Mouse (Mus musculus) myocyte (in vitro differentiated cells): Measurements from ENCODE around the gene Tbc1d30. TPM values are rescaled to one million over a fixed set of nuclear protein-coding genes. Genes with fewer than 3 reads are reported as not detected.
"Not testable (repeated sequence)": the region's sequence is repeated elsewhere in the genome, so short reads cannot be mapped to it uniquely, and the experiment has no call there.

Source experiments
- H3K27me3 ChIP-seq: one replicate; pipeline ENCODE4 v1.6.1; 2011; ENCODE audit not compliant: control insufficient read depth, insufficient read depth, insufficient read length
- H3K36me3 ChIP-seq: one replicate; pipeline ENCODE4 v1.6.1; 2011; ENCODE audit not compliant: control insufficient read depth, insufficient read depth
- H3K4me2 ChIP-seq: one replicate; pipeline ENCODE4 v1.6.1; 2011; ENCODE audit warnings: low read depth, control low read depth
- H3K4me3 ChIP-seq: one replicate; pipeline ENCODE4 v1.5.1; 2011; ENCODE audit warnings: mild to moderate bottlenecking, control low read depth, moderate library complexity
- H3K79me2 ChIP-seq: one replicate; pipeline ENCODE4 v1.6.1; 2011; ENCODE audit not compliant: control insufficient read depth, insufficient read depth
- H3ac ChIP-seq: one replicate; pipeline ENCODE4 v1.6.1; 2011; ENCODE audit not compliant: control insufficient read depth, insufficient read length
- CEBPB ChIP-seq: IDR thresholded peaks from 2 replicates; pipeline ENCODE4 v1.6.1; 2011; ENCODE audit warnings: mild to moderate bottlenecking, moderate library complexity; ENCODE audit not compliant: poor library complexity, insufficient read depth, severe bottlenecking
- E2F4 ChIP-seq: IDR thresholded peaks from one replicate; pipeline ENCODE4 v1.6.1; 2011; ENCODE audit warnings: mild to moderate bottlenecking, control low read depth, moderate library complexity; ENCODE audit not compliant: insufficient read depth
- MAX ChIP-seq: IDR thresholded peaks from one replicate; pipeline ENCODE4 v1.6.1; 2011; ENCODE audit warnings: low read depth, mild to moderate bottlenecking, control low read depth
- MYOD1 ChIP-seq, 3 experiments: IDR thresholded peaks; one replicate each; pipeline ENCODE4 v1.6.1; 2011; ENCODE audit warnings: control low read depth in 2 of 3, low read depth in 2 of 3, mild to moderate bottlenecking in 2 of 3, moderate library complexity in 1 of 3; ENCODE audit not compliant: insufficient read length in 2 of 3, control insufficient read depth in 1 of 3
- MYOG ChIP-seq, 3 experiments: IDR thresholded peaks; one replicate each; pipeline ENCODE4 v1.6.1; 2011; ENCODE audit warnings: control low read depth in 2 of 3, low read depth in 2 of 3, mild to moderate bottlenecking in 2 of 3; ENCODE audit not compliant: insufficient read length in 2 of 3, control insufficient read depth in 1 of 3, insufficient read depth in 1 of 3
- POLR2A ChIP-seq: IDR thresholded peaks from one replicate; pipeline ENCODE4 v1.6.1; 2011; ENCODE audit warnings: low read depth, mild to moderate bottlenecking, control low read depth, moderate library complexity; ENCODE audit not compliant: insufficient read length
- POLR2AphosphoS2 ChIP-seq: IDR thresholded peaks from one replicate; pipeline ENCODE4 v1.6.1; 2011; ENCODE audit warnings: low read depth, control low read depth; ENCODE audit not compliant: insufficient read length
- REST ChIP-seq: IDR thresholded peaks from one replicate; pipeline ENCODE4 v1.6.1; 2011; ENCODE audit warnings: mild to moderate bottlenecking, control low read depth, moderate library complexity; ENCODE audit not compliant: insufficient read depth, insufficient read length
- SRF ChIP-seq: IDR thresholded peaks from one replicate; pipeline ENCODE4 v1.6.1; 2011; ENCODE audit warnings: low read depth; ENCODE audit not compliant: control insufficient read depth, insufficient read length
- TCF12 ChIP-seq: IDR thresholded peaks from one replicate; pipeline ENCODE4 v1.6.1; 2011; ENCODE audit warnings: mild to moderate bottlenecking, control low read depth; ENCODE audit not compliant: poor library complexity, insufficient read depth, severe bottlenecking
- TCF3 ChIP-seq: IDR thresholded peaks from one replicate; pipeline ENCODE4 v1.6.1; 2011; ENCODE audit warnings: low read depth, control low read depth; ENCODE audit not compliant: insufficient read length
- USF1 ChIP-seq: IDR thresholded peaks from one replicate; pipeline ENCODE4 v1.6.1; 2011; ENCODE audit warnings: low read depth, mild to moderate bottlenecking, control low read depth, moderate library complexity
- polyA plus RNA-seq: library from polyadenylated mRNA; unstranded; fragments of >200 nt; fragmentation: generic; extraction: Trizol; gene quantifications from one replicate; pipeline ENCODE4 v1.2.1, GENCODE M21; 2012; ENCODE audit warnings: missing spikeins

Gene Tbc1d30
- polyA plus RNA-seq, 1 experiment, result not detected

DNA sequence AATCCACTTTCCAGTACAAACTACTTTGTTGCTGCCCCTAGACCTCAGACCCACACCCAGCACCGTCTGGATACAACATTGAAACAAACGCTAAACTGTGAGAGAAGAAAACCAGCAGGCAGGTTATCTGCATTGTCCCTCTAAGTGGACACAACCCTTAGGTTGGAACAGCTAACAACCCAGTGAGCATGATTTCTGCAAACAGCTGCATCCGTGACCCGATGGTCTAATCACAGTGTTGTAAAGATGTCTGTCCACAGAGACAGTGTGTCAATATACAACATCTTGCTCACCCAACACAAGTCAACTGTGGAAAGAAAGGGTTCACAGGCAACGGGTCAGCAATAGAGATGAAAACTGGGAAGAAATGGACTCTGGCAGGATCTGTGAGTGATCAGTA lies 1.8 kb downstream of the Tbc1d30 start:
- Histone ChIP-seq H3K79me2 (no peaks in the 10 kb centered on the region), H3K4me2 (peak overlapping the region; percentile 20), H3K36me3 (no peaks in the 10 kb centered on the region), H3K27me3 (peaks cover 16% of the 10 kb centered on the region), H3K4me3 (no peak overlapping the region), H3ac (no peak overlapping the region)
- TF ChIP-seq POLR2A, result no peak
- peak in 2 of 3 experiments; percentile 36 to 38 for TF ChIP-seq MYOD1 (IDR thresholded peaks at IDR 0.05; ENCODE audit: control insufficient read depth in 1 of 3, insufficient read length in 2 of 3, low read depth in 2 of 3)
- TF ChIP-seq USF1, result no peak
- TF ChIP-seq SRF, result no peak
- no peak for TF ChIP-seq MYOG (IDR thresholded peaks at IDR 0.05; ENCODE audit: control insufficient read depth in 1 of 3, insufficient read depth in 1 of 3, insufficient read length in 2 of 3, low read depth in 2 of 3)
- no peak for TF ChIP-seq REST
- TF ChIP-seq POLR2AphosphoS2, result no peak

DNA sequence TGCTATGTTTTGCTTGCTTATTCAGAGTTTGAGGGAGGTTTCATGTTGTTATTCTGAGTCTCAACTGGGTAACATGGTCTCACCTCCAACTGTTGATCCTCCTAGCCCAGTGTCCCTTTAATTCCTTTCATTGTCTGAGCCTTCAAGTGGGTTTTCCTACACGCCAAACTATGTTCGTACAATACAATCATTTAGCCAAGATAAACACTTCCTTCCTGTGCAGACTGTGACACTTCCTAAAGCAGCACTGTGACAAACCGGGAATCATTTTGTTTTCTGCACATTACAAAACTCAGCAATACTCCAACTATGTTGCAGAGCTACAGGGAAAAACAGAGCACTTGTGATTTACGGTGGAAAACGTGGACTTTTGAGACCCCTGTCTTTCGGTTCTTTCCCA lies 7.2 kb downstream of the Tbc1d30 start:
- H3K79me2 ChIP-seq, result no peaks in the 10 kb centered on the region
- H3ac ChIP-seq, result no peak overlapping the region
- no peak overlapping the region for H3K4me2 ChIP-seq
- H3K27me3 ChIP-seq, result no peaks in the 10 kb centered on the region
- no peak overlapping the region for H3K4me3 ChIP-seq
- H3K36me3 ChIP-seq, result no peaks in the 10 kb centered on the region
- TF ChIP-seq E2F4 (no peak), USF1 (no peak), MYOG (IDR thresholded peaks at IDR 0.05; ENCODE audit: control insufficient read depth in 1 of 3, insufficient read depth in 1 of 3, insufficient read length in 2 of 3, low read depth in 2 of 3) (no peak), POLR2AphosphoS2 (no peak), POLR2A (no peak), CEBPB (no peak), SRF (no peak), MYOD1 (IDR thresholded peaks at IDR 0.05; ENCODE audit: control insufficient read depth in 1 of 3, insufficient read length in 2 of 3, low read depth in 2 of 3) (no peak), REST (no peak), TCF3 (no peak)

DNA sequence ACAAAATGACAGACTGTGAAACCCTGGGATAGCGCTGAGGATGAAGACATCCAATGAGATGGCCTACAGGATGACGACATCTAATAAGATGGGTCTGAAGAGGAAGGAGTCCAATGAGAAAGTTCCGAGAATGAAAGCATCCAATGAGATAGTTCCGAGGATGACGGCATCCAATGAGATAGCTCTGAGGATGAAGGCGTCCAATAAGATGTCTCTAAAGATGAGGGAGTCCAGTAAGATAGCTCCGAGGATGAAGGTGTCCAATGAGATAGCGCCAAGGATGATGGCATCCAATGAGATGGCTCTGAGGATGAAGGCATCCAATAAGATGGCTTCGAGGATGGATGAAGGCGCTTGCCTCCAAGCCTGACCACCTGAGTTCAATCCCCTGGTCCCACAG lies 8.8 kb downstream of the Tbc1d30 start:
- TF ChIP-seq MAX (no peak), E2F4 (no peak), POLR2A (no peak)
- Histone ChIP-seq H3K27me3 (no peaks in the 10 kb centered on the region), H3K4me3 (no peak overlapping the region), H3K79me2 (no peaks in the 10 kb centered on the region), H3K36me3 (no peaks in the 10 kb centered on the region), H3ac (no peak overlapping the region), H3K4me2 (no peak overlapping the region)

DNA sequence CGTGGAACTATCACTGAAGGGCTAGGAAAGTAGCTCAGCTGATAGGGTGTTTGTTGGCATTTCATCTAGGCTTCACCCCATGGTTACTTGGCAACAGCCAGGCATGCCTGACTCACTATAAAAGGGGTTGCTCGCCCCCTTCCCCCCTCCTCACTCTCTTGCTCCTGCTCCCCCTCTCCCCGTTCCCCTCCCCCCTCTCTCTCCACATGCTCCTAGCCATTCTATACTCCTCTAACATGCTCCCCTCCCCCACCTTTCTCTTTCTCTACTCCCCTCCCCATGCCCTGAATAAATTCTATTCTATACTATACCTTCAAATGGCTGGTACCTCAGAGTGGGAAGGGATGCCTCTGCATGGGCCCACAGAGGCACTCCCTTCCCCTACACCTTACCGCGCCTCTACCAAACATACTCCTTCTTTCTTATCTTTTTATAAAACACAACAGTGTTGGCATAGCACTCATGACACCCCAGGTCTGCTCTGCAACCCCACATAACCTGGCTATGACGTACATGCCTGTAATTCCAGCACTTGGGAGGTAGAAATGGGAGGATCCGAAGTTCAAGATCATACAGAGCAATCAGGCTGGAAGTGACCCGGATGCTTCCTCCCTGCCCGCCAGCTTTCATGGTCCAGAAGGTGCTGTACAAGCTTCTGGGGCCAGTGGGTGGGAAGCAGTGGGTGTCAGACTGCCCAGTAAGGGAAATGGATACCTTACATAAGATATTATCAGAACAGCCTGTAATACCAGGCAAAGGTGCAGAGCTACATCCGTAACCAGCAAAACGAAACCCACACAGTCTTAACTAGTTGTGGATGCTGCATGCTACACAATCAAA lies 10.1 kb downstream of the Tbc1d30 start:
- H3K79me2 ChIP-seq, result no peaks in the 10 kb centered on the region
- no peaks in the 10 kb centered on the region for H3K36me3 ChIP-seq
- no peaks in the 10 kb centered on the region for H3K27me3 ChIP-seq
- H3K4me3 ChIP-seq, result no peak overlapping the region
- H3K4me2 ChIP-seq, result no peak overlapping the region
- TF ChIP-seq TCF12 (no peak), E2F4 (no peak)
- no peak overlapping the region for H3ac ChIP-seq

DNA sequence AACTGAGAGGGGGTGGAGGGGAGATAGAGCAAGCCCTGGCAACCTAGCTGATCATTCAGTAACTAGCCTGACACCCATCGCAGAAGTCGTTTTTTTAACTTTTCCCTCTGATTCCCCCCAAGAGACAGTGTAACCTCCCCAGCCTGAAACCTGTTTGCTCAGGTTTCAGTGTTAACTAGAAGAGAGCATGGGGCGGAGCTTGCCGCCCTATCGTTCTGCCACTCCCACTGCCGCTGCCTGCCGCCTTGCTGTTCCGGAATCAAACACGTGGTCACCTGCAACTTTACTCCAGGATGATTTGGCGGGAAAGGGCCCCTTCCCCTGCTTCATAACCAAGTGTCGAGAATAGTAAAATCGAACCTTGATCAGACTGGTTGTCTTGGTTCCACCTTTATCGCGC lies 14.5 kb downstream of the Tbc1d30 start:
- H3ac ChIP-seq, H3K79me2 ChIP-seq, H3K4me3 ChIP-seq, H3K36me3 ChIP-seq, H3K4me2 ChIP-seq, H3K27me3 ChIP-seq: not testable (repeated sequence)

DNA sequence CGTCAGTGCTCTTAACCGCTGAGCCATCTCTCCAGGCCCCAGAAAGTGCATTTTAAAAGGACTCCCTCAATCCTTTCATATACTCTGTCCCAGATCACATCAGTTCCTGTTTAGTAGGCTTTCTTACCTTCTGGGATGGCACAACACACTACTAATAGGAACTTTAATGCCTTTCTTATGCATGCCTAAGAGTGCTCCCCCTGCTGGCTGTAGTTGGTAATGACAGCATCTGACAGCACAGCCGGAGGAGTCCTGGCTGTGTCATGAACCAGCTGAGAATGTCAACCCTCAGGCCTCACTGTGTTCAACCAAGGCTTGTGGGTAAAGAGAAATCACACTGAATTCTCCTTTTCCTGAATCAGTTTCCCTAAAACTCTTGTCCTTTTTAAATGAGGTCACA lies 16.5 kb downstream of the Tbc1d30 start:
- Histone ChIP-seq H3ac (no peak overlapping the region), H3K4me2 (no peak overlapping the region), H3K79me2 (no peaks in the 10 kb centered on the region), H3K27me3 (peaks cover 4% of the 10 kb centered on the region), H3K36me3 (no peaks in the 10 kb centered on the region), H3K4me3 (no peak overlapping the region)
- no peak for TF ChIP-seq POLR2A
- TF ChIP-seq CEBPB, result no peak
- TF ChIP-seq MAX, result no peak
- TF ChIP-seq MYOG (IDR thresholded peaks at IDR 0.05; ENCODE audit: control insufficient read depth in 1 of 3, insufficient read depth in 1 of 3, insufficient read length in 2 of 3, low read depth in 2 of 3), result no peak
